Mouse (Mus musculus): ENCODE results near the gene Adprhl2. TPM values are rescaled to one million over a fixed set of nuclear protein-coding genes. Genes with fewer than 3 reads are reported as not detected.

Adprhl2 gene
- 68.9 TPM for polyA plus RNA-seq (2017; shearing (Covaris generic))

GRCm38 (mm10) chr4:126321111-126321853, at the start of gene Adprhl2:
Adprhl2 (minus strand) TSS chr4:126321703.

DNA sequence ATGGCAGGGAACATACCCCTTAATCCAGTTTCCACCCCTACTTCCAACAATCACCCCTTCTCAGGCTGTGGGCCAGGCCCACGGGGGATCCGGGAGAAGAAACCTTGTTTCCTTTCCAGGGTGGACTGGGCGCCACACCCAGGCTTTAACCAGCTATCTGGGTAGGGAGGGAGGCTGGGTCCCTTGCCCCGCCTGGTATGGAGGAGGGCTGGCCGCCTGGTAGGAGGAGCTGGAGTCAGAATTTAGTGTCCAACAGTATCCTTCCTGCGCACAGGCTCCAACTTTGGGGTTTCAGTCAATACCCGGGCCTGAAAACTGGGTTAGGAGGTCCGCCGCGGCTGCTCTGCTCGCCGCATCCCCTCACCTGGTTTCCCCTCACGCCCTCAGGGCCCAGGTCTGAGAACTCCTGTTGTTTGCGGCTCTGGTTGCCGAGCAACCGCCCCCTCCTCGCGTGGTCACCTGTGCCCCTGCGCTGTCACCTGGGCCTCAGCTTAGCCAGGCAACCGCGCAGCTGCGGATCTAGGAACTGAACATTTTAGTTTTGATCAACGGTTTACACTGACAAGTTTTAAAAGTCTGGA, 3.9 kb upstream of the Adprhl2 start, which contains the start of gene Tekt2:
Tekt2 (minus strand) TSS at position 408 of the 581 bp plus-strand sequence.

GRCm38 (mm10) chr4:126286492-126286891, 35.0 kb downstream of the Adprhl2 start, which contains the start of gene Col8a2:
Col8a2 (plus strand) TSS chr4:126286793.

Other genes with a start within 250 kb of the Adprhl2 start
- 16.6 TPM for gene Lsm10, start 225.1 kb downstream of the Adprhl2 start, polyA plus RNA-seq (2017; shearing (Covaris generic))
- gene Stk40, start 217.7 kb downstream of the Adprhl2 start, polyA plus RNA-seq (2017; shearing (Covaris generic)) = 42.3 TPM
- gene Eva1b, start 174.0 kb downstream of the Adprhl2 start, polyA plus RNA-seq (2017; shearing (Covaris generic)) = 20.7 TPM
- 0.91 TPM for gene Sh3d21, start 158.2 kb downstream of the Adprhl2 start, polyA plus RNA-seq (2017; shearing (Covaris generic))
- 335 TPM for gene Thrap3, start 118.9 kb downstream of the Adprhl2 start, polyA plus RNA-seq (2017; shearing (Covaris generic))
- gene Map7d1, start 65.4 kb downstream of the Adprhl2 start, polyA plus RNA-seq (2017; shearing (Covaris generic)) = 38.1 TPM
- 66.7 TPM for gene Trappc3, start 59.4 kb downstream of the Adprhl2 start, polyA plus RNA-seq (2017; shearing (Covaris generic))
- gene Col8a2, start 34.9 kb downstream of the Adprhl2 start, polyA plus RNA-seq (2017; shearing (Covaris generic)) = not detected
- gene Tekt2, start 4.0 kb upstream of the Adprhl2 start, polyA plus RNA-seq (2017; shearing (Covaris generic)) = not detected
- gene Ago3, start 107.9 kb upstream of the Adprhl2 start, polyA plus RNA-seq (2017; shearing (Covaris generic)) = 33.4 TPM
- gene Ago1, start 146.9 kb upstream of the Adprhl2 start, polyA plus RNA-seq (2017; shearing (Covaris generic)) = 4.7 TPM
- gene Ago4, start 211.8 kb upstream of the Adprhl2 start, polyA plus RNA-seq (2017; shearing (Covaris generic)) = not detected
- gene Clspn, start 235.2 kb upstream of the Adprhl2 start, polyA plus RNA-seq (2017; shearing (Covaris generic)) = 1.7 TPM